Mouse (Mus musculus) adrenal gland, postnatal 36 days (tissue): Measurements from ENCODE around the gene Fxyd3. TPM values are rescaled to one million over a fixed set of nuclear protein-coding genes. Genes with fewer than 3 reads are reported as not detected.

ENCODE experiments used
- DNase-seq, 2 experiments: peaks; one replicate each; pipeline ENCODE4 v3.0.0; 2021; ENCODE audit warnings: mixed read lengths in 1 of 2
- total RNA-seq, 2 experiments: library from RNA; stranded (reverse); gene quantifications; 2 replicates each; pipeline ENCODE4 v1.2.3; 2021

The Fxyd3 gene
- total RNA-seq, 2 experiments from 2014 or later, result 1.5 to 2.3 TPM

GRCm38 (mm10) chr7:31072326-31072725 lies 4.2 kb downstream of the Fxyd3 start:
- DNase-seq, result no peak

GRCm38 (mm10) chr7:31070324-31070723 lies 6.2 kb downstream of the Fxyd3 start:
- no peak for DNase-seq

- no peak for DNase-seq
Observed at GRCm38 (mm10) chr7:31069491-31069890, 7.0 kb downstream of the Fxyd3 start.

GRCm38 (mm10) chr7:31067836-31068235 lies 8.7 kb downstream of the Fxyd3 start:
- DNase-seq, result no peak

GRCm38 (mm10) chr7:31063074-31063560 lies 13.4 kb downstream of the Fxyd3 start:
- no peak for DNase-seq

- DNase-seq, result no peak
Observed at GRCm38 (mm10) chr7:31060621-31061010, 15.9 kb downstream of the Fxyd3 start.

GRCm38 (mm10) chr7:31059919-31060620 lies 16.4 kb downstream of the Fxyd3 start:
- DNase-seq, result no peak

GRCm38 (mm10) chr7:31059108-31059507 lies 17.4 kb downstream of the Fxyd3 start, which contains the start of gene Lgi4:
TSS of gene Lgi4 (plus strand) at chr7:31059342.
- peak; percentile 87 to 91 for DNase-seq

- peak in 1 of 2 experiments; percentile 69 for DNase-seq
Observed at GRCm38 (mm10) chr7:31058211-31058610, 18.3 kb downstream of the Fxyd3 start.

GRCm38 (mm10) chr7:31057730-31058129 lies 18.8 kb downstream of the Fxyd3 start:
- DNase-seq, result peak; percentile 42 to 48

GRCm38 (mm10) chr7:31057071-31057470 lies 19.4 kb downstream of the Fxyd3 start, which contains the start of gene Fxyd1:
TSS of gene Fxyd1 (minus strand) at chr7:31057199.
- DNase-seq, result no peak

- no peak for DNase-seq
Observed at GRCm38 (mm10) chr7:31056448-31056847, 20.1 kb downstream of the Fxyd3 start.

GRCm38 (mm10) chr7:31055883-31056282 lies 20.6 kb downstream of the Fxyd3 start:
- DNase-seq, result peak; percentile 42 to 54

GRCm38 (mm10) chr7:31055354-31055824 lies 21.1 kb downstream of the Fxyd3 start:
- peak; percentile 75 to 90 for DNase-seq

- DNase-seq, result peak; percentile 50 to 63
Observed at GRCm38 (mm10) chr7:31054661-31055320, 21.7 kb downstream of the Fxyd3 start.

GRCm38 (mm10) chr7:31053882-31054447 lies 22.5 kb downstream of the Fxyd3 start:
- DNase-seq, result peak in 1 of 2 experiments; percentile 39

- DNase-seq, result peak in 1 of 2 experiments; percentile 58
Observed at GRCm38 (mm10) chr7:31052636-31053434, 23.7 kb downstream of the Fxyd3 start.

- no peak for DNase-seq
Observed at GRCm38 (mm10) chr7:31052251-31052635, 24.3 kb downstream of the Fxyd3 start.

GRCm38 (mm10) chr7:31051321-31052021 lies 25.0 kb downstream of the Fxyd3 start, which contains the start of gene Fxyd7:
TSS of gene Fxyd7 (minus strand) at chr7:31051467.
- no peak for DNase-seq

GRCm38 (mm10) chr7:31050921-31051320 lies 25.6 kb downstream of the Fxyd3 start:
- no peak for DNase-seq

- no peak for DNase-seq
Observed at GRCm38 (mm10) chr7:31050487-31050886, 26.0 kb downstream of the Fxyd3 start.
